Mouse (Mus musculus) ZHBTc4 (cell line): ENCODE results near the gene Lrrc4b.
A peak's percentile ranks its signal among the peaks of the same experiment; 100 is the strongest.

Experiments used
- DNase-seq: peaks from one replicate; pipeline ENCODE4 v3.0.0-alpha.2; 2011; ENCODE audit warnings: low read depth, low spot score

Gene Lrrc4b

DNA sequence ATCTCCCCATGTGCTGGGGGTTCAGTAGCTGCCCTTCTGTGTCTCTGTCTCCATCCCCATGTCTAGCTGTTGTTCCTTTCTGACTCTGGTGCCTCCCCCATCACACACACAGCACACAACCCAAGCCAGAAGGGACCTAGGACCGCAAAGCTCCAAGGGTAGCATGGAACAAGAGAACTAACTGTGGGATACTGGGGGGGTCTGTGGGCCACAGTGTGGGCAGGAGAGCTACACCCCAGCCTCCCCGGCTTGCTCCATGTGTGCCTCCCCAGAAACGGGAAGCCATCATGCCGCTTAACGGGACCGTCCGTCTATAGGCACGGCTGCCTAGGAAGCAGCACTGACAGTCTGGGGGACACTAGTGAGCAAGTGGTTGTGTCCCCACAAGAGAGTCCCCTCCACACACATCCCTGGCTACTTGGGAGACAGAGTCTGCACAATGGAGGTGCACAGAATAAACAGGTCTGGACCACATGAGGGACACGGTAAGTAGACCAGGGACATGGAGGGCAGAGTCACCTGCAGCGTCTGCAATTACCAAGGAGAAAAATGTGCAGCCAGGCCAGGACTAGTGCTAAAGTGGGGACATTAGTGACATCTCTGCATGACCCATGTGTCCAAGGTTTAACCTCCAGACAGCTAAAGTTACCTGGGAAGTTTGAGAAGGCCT lies 34.9 kb downstream of the Lrrc4b start:
- no peak for DNase-seq

DNA sequence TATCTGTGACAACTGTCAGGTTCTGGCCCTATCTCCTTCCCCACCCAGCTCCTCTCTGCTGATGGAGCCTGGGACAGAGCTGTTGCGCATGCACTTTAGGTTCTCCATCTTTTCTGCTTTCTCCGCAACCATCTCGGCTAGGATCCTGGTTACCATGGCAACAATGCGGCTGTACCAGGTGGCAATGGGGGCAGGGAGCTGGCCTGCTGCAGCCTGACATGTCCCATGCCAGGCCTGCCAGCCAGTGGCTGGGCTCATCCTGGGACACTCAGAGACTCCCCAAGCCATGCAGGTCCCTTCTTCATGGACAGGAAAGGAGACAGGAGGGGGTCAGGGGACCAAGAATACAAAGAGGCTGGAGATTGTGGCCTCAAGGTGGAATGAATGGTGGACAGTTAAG lies 35.7 kb downstream of the Lrrc4b start:
- DNase-seq, result no peak

DNA sequence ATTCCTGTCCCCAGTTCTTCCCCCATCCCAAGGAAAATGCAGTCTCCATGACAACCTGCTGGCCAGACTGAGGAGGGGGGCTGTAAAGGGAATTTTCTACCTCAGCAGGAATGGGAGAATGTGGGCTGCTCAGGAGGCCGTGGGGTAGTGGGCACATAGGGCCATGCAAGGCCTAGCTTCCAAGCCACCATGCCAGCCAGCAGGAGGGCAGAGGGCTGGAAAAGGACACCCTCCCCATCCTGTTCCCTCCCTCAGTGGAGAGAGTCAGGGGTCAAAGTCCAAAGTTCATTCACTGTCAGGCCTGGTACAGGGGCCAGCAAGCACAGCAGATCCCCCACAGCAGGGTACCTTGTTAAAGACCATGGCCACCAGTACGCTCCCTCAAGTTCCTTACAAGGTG lies 36.3 kb downstream of the Lrrc4b start, which contains the start of gene Aspdh:
TSS of gene Aspdh (plus strand) at position 281 of the 400 bp plus-strand sequence.
- no peak for DNase-seq

DNA sequence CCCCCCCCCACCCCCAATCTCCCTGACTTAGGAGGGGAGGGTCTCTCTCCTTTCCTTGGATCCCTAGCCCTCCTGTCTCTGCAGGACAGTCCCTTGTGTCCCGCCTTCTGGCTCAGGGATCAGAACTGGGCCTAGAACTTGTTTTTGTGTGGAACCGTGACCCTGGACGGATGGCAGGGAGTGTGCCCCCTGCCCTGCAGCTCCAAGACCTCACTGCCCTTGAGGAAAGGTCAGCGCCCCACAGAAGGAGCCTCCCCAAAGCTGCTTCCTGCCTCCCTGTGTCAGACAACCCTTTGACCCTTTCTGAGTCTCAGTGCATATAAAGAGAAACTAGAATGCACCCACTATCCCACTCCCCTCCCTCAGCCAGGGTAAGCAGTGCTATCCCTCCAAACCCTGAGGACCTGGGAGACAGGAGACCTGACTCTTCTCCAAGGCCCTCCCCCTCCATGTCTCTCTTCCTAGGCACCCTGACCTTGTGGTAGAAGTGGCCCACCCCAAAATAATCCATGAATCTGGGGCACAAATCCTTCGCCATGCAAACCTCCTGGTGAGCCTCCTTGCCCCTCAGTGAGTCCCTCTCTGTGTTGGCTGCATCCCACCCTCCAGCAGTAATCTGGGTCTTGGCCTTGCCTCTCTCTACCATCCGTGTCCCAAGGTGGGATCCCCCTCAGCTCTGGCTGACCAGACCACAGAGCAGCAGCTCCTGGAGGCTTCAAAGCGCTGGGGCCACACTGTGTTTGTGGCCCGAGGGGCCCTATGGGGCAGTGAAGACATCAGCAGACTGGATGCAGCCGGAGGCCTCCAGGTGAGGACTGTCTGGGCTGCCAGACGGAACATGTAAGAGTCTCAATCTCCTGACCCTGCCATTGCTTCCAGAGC lies 37.4 kb downstream of the Lrrc4b start:
- no peak for DNase-seq

DNA sequence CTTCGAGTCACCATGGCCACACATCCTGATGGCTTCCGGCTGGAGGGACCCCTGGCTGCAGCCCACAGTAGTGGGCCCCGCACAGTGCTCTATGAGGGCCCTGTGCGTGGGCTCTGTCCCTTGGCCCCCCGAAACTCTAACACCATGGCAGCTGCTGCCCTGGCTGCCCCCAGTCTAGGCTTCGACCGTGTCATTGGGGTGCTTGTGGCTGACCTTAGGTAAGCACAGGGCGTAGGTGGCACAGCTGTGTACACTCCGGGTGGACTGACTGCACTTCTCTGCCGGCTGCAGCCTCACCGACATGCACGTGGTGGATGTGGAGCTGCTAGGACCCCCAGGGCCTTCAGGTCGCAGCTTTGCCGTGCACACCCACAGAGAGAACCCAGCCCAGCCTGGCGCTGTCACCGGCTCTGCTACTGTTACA lies 38.1 kb downstream of the Lrrc4b start:
- DNase-seq, result no peak

DNA sequence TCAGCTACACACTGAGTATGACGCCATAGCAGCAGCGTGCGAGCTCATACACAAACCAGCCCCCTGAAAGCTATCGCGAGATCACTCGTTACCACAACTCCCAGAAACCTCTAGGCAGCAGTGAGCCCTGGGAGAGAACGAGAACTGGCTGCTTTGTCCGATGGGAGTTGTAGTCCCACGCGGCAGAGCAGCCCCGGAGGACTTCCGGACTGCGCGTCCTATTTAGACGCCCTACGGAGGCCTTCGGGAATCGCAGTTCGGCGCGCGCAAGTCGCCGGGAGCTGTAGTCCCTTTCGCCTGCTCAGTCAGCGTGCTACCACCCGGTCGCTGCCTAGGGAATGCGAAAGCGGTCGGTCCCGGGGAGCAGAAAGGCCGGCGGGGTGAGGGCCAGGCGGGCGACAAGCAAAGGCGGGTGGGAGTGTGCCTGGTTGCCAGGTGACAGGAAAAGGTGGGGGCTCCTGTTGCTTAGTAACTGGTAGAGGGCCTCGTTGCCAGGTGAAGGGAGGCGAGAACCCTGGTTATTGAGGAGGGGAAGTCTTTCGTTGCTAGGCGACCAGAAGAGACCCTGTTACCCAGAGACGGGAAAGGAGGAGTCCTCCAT lies 39.1 kb downstream of the Lrrc4b start, which contains the start of gene Josd2:
TSS of gene Josd2 (plus strand) at position 170 of the 601 bp plus-strand sequence.
- DNase-seq, result peak; percentile 99

DNA sequence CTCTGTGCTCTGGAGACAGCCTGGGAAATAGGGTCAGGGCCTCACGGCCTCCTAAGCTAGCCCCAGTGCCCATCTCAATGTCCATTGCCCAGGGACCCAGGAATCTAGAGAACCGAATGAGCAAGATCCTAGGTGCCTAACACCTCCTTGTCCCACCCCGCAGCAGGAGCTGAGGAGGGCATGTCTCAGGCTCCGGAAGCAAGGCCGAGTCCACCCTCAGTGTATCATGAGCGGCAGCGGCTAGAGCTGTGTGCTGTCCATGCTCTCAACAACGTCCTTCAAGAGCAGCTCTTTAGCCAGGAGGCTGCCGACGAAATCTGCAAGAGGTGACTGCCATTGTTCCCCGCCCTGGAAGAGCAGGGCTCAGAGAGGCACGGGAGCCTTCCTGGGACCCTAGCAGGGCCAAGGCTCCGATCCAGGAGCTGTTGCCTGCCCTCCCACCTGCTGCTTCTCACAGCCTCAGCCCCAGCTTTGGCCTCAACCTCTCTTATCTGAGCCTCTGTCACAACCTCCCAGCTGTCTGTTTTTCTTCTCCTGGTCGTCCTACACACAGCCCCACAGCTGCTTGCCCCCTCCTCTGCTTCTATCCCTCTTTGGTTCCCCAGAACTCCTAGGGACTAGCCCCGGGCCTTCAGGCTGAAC lies 39.9 kb downstream of the Lrrc4b start:
- no peak for DNase-seq

DNA sequence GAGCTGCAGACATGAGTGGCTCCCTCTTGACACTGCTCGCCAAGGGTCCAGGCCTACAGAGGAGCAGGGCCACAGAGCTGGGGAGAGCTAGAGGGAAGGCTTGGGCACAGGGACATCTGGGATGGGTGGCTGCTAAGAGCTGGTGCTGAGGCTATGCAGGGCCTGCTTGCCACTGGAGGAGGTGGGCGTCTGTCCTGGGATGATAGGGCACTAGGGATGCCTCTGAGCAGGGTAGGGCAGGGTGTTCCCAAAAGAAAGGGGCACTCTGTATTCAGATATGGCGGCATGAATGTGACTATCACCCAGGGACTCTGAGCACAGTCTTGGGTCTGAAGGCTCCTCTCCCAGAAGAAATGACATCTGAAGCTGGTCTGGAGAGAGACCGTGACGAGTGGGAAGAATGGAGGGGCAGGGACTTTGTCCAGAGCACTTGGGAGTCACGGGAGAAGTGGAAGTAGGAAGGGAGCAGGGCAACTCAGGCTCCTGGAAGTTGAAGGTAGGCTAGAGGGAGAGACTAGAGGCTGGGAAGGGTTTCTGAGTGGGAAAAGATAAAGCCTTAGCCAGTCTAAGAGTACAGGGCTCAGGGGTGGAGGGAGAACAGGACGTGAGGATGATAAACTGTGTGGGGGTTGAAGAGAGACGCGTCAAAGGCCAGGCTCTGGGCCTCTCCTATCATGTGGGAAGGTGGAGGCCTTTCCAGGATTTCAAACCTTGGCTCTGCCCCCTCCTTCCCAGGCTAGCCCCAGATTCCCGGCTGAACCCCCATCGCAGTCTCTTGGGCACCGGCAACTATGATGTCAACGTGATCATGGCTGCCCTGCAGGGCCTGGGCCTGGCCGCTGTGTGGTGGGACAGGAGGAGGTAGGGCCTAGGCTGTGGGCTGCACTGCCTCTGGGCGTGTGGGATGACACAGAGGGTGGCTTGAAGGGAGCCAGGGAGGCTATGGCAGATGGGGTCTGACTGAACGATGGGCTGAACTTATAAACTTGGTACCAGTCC lies 41.2 kb downstream of the Lrrc4b start:
- no peak for DNase-seq

DNA sequence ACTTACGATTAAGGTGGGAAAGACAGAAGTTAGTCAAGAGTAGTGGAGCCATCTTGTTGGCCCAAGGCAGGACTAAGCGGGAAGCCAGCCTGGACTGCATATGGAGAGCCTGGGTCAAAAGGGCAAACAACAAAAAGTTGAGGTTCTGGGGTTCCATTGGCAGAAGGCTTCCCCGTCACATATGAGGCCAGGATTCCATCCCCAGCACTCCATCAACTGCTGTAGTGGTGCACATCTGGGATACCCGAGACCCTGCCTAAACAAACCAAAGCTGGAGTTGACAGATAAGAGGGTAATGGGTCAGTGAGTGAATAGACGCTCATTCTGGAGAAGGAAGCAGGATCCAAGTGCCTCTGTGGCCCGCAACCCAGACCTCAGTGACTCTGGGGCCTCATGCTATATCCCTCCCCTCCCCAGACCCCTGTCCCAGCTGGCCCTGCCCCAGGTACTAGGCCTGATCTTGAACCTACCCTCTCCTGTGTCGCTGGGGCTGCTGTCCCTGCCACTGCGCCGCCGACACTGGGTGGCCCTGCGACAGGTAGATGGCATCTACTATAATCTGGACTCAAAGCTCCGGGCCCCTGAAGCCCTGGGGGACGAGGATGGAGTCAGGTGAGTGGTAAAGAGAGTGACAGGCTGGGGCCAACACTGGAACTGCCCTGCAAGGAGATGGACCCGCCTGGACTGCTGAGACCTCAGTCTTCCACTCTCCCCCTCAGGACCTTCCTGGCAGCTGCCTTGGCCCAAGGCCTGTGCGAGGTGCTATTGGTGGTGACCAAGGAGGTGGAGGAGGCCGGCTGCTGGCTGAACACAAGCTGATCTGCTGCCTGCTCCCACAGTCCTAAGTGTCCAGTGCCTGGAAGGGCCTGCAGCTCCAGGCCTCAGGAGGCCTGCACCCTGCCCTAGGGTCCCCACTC lies 42.1 kb downstream of the Lrrc4b start:
- DNase-seq, result no peak

DNA sequence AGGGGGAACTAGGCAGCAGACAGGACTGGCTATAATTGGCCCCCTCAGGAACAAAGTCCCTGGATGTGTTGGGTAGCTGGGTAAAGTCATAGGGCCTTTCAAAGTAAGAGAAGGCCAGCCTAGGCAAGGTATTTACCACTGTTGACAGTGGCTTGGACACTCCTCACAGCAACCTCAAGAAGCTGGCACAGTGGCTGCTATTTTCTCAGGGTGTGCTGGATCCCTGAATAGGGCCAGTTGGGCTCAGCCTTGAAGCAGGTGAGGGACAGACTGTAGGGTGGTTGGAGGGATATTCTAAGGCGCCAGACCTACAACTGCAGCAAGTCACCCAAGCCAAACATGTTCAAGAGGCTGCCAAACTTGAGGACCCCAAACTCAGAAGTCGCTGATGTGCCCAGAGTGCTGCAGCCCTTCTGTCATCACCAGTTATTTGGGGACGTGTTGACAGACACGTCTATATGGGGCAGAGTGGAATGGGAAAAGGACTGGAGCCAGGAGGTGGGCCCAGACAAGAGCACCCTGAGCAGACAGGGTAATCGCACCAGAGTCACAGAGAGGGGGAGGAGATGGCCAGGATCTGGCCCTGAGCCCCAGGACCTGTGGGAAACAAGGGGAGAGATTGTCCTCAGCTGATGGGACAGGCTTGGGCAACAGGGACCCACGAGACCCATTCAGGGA lies 43.2 kb downstream of the Lrrc4b start:
- DNase-seq, result no peak

DNA sequence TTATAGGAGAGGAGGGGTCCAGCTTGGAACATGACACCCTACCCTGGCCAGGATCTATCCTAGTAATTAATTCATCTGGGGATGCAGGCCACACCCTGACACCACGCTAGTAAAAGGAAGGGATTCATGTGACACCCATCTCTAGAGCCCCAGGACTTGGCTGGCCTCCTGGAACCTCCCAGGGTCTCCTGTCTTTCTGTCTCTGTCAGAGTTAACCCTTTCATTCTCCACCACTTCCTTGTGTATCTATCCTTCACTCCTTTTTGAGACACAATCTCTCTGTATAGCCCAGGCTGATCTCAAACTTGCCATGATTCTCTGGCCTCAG lies 43.7 kb downstream of the Lrrc4b start:
- no peak for DNase-seq

DNA sequence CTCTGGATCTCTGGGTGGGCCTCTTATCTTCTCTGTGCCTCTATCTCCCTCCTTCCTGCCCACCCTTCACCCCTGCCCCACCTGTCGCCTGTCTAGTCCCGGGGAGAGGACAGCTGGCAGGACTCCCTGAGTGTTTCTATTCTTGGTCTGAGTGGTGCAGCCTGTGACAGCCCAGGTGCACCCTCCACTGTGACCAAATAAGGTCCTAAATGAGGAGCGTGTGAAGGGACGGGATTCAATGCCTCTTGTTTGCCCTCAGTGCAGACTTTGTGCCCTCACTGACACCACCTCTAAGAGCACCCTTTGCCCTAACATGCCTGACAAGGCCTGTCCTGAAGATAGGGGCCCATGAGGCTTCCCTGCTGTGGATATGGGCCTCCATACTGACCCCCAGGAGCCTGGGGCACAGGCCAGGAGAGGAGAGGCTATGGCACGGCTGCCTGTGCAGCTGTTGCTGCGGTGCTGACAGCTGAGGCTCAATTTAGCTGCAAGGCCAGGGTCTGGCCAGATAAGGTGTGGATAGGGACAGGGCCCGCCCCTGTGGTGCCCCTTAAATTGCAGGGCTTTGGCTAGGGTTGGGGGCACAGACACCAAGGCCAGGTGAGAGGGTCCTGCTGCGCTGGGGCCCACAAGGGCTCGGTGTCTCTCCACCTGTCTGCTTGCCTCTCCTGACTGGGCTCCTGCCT lies 44.3 kb downstream of the Lrrc4b start:
- no peak for DNase-seq

DNA sequence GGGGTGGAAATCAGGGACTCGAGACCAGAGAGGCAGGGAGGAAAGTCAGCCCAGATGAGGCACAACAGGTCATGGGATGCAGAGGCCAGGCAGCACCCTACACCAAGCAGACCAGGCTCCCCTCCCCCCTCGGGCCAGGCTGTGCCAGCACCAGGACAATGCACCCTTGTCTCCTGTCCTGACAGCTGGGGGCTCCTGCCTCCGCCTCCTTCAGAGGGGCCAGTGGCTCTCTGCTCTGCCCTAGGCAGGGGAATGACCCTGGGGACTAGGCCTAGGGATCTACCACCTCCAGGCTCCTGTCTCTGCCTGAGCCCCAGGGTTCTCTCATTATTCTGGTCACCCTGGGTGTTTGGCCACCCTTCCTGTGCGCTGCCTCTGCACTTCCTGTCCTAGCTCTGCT lies 45.6 kb downstream of the Lrrc4b start:
- no peak for DNase-seq

DNA sequence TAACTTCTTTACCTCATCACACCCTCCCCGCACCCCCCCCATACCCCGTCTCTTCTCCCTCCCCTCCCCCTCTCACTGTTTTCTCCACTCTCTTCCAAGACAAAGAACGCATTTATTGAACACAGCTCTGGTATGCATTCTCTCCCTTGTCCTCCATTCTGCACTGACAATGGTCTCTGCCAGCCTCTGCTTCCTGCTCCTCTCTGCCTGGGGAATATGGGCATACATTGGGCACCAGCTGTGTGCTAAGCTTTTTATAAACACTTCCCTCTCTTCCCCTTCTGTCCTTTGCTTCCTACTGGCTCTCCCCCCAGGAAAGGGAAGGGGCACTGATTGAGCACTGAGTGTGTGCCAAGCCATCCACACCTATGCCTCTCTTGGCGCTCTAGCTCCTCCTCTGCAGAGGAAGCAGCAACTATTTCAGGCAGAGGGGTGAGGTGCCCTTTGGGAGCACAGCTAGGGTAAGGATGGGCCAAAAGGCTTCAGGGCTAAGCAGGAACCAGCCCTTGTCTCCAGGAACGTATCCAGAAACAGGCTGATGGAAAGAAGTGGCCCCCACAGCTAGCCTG lies 46.3 kb downstream of the Lrrc4b start:
- DNase-seq, result no peak

DNA sequence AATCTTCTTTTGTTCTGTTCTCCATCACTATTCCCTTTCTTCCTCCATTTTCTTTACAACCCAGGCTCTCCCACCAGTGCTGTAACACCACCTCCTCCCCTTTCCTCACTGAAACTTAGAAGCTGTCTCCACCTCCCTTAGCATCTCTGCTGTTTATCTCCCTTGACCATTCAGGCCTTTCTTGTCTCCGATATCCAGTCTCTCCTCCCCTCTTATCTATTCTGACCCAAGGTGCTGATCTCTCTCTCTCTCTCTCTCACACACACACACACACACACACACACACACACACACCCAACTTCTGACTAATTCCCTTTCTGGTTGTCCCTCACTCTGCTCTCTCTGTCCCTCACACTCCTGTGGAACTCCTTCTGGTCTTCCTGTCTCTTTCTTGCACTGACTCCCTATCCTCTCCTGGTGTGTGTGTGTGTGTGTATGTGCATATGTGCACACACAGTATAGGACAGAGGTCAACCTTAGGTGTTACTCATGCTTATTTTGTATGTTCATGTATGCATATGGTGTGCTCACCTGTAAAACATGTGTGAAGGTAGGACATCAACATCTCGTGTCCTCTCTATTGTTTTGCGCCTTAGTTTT lies 54.1 kb downstream of the Lrrc4b start:
- no peak for DNase-seq

DNA sequence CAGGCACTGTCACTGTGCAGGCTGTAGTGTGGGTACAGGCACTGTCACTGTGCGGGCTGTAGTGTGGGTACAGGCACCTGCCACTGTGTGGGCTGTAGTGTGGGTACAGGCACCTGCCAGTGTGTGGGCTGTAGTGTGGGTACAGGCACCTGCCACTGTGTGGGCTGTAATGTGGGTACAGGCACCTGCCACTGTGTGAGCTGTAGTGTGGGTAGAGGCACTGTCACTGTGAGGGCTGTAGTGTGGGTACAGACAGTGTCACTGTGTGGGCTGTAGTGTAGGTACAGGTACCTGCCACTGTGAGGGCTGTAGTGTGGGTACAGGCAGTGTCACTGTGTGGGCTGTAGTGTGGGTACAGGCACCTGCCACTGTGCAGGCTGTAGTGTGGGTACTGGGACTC lies 55.3 kb downstream of the Lrrc4b start:
- no peak for DNase-seq

DNA sequence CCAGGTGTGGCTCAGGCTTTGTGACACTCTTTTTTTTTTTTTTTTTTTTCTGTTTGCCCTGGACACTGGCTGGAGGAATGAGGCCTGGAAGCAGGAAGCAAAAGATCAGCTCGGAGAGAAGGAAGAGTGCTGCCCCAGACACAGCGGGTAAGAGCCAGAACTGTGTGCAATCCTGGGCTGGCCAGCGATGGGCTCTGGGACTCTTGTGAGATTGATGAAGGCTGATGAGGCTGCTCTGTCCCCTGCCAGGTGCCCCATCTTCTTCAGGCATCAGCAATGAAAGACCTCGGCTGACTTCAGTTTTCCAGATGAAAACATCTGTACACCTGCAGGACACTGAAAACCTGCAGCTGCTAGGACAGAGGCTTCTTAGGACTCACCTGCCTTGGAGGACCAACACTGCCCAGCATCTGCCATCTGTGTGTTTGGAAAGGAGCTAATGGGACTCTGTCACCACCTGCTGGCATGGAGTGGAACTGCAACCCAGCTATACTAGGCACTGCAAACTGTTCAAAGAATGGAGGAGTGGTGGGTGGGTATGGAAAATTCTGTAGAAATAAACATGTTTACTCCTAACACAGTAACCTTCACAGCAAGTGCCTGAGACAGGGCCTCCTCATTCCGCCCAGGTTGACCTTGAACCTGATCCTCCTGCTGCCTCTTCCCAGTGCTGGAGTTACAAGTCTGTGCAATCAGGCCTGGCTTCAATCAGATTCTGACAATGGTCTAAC lies 56.2 kb downstream of the Lrrc4b start:
- peak; percentile 91 for DNase-seq
